Mouse (Mus musculus): ENCODE data around the gene Msantd2. TPM values are rescaled to one million over a fixed set of nuclear protein-coding genes. Genes with fewer than 3 reads are reported as not detected.

The Msantd2 gene
- total RNA-seq (2014; fragmentation: Nextera tagmentation) (15.0 and 36.3 TPM in 2 replicates), total RNA-seq (2017) (17.1 and 21.6 TPM in 2 replicates)

DNA sequence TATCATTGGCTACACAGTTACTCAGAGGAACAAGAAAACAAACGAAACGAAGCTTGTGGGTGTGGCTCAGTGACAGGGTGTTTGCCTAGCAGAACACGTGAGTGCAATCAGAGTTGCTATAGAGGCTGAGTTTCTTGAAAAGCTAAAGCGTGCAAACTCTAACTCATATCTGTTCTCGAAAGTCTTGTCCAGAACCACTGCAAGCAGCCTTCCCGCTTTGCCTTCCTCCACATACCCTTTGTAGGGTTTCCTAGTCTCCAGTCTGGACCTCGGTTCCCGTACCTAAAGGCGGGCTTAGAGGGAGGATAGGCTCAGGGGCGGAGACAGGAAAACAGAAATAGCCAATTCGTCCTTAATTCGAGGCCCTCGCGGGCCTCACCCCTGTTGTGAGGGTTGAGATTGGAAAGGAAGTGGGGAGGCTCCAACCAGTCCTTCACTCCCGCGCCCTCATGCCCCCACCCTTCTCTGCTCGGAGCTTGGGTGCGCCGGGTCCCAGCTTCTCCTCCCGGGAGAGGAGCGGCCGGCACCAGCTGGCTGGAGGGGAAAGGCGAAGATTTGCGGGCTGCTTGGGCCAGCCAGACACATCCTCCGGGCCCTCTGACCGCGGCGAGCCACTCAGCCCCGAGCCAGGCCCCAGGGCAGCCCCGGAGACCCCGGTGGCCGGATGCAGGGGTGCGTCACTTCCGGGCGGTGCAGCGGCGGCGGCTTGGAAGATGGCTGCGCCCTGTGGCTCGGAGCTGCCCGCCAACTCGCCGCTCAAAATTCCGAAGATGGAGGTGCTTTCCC lies at the start of gene Msantd2:
TSS of gene Msantd2 (plus strand) at position 709 of the 786 bp plus-strand sequence.
- peak; percentile 89 for ATAC-seq (replicated peaks; ENCODE audit: low FRiP score, low TSS enrichment, poor library complexity, severe bottlenecking)

DNA sequence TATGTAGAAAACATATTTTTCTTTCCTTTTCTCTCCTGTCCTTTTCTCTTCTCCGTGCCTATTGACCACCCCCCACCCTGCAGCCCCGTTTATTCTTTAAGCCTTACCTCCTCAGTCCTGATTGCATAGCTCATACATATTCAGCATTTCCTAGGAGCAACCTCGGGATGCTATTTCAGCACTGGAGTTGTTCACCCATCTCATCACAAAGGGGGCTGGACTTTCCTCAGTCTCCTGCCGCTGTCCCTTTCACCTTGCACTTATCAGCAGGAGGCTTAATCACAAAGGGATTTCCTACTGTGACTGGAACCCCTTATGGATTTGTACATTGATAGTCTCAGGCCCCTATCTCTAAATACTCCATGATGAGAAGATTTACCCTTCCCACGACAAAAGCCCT lies 36.7 kb upstream of the Msantd2 start:
- no peak for ATAC-seq (replicated peaks; ENCODE audit: low FRiP score, low TSS enrichment, poor library complexity, severe bottlenecking)

DNA sequence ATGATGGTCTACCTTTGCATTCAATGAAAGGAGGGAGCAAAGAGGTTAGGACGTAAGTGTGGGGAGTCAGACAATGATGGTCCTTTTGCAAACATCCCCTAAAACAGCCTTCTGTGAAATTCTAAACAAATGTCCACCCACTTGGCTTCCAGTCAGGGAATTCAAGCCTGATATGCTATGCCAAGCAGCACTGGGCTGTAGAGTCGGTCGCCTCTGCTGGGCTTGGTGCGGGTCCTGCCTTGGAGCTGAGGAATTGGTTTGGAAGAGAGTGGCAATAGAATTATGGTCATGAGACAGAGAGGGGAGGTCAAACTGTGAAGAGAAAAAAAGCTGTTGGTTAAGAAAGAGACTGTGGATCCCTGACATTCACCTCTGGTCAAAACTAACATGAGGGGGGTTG lies 35.8 kb upstream of the Msantd2 start:
- ATAC-seq (replicated peaks; ENCODE audit: low FRiP score, low TSS enrichment, poor library complexity, severe bottlenecking), result no peak

GRCm38 (mm10) chr9:37454011-37454492 lies 35.1 kb upstream of the Msantd2 start:
- no peak for ATAC-seq (replicated peaks; ENCODE audit: low FRiP score, low TSS enrichment, poor library complexity, severe bottlenecking)

DNA sequence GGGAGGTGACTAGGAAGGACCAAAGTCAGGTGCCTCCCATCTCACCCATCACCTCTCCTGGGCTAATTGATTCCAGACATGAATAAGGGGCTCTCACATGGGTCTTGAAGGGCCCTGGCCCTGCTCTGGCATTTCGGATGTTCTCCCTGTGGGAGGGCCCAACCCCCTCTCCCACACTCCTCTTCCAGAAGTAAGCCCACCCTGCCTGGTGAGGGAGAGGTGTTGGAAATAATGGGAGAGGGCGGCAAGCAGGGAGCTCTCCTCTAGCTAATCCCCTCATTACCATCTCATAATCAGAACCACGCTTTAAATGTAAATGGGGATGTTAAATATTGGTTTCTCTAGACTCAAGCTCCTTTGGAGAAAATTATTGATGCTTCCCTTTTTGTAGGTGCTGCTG lies 34.1 kb upstream of the Msantd2 start:
- no peak for ATAC-seq (replicated peaks; ENCODE audit: low FRiP score, low TSS enrichment, poor library complexity, severe bottlenecking)

- ATAC-seq (replicated peaks; ENCODE audit: low FRiP score, low TSS enrichment, poor library complexity, severe bottlenecking), result no peak
Observed at GRCm38 (mm10) chr9:37455868-37456267, 33.3 kb upstream of the Msantd2 start.

GRCm38 (mm10) chr9:37456481-37456910 lies 32.6 kb upstream of the Msantd2 start:
- ATAC-seq (replicated peaks; ENCODE audit: low FRiP score, low TSS enrichment, poor library complexity, severe bottlenecking), result 0 out of 2 replicates have a peak, but pooled peaks have one; percentile 29

DNA sequence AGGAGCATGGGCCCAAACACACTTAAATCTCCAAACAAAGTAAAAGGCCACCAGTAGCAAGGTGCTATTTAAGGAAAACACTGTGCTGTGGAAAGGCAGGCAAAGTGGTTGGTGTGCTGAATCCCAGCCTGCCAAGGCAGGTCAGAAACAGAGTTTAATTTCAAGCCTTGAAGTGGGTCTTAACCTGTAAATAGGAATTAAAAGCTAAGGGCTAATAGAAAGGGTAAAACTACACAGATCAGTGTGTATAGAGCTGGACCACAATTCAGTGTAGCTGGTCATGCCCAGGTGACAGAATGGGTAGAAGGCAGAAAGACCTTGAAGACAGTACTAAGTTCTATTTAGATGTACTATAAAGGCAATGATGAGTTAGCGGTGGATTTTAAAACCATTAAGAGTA lies 32.0 kb upstream of the Msantd2 start:
- no peak for ATAC-seq (replicated peaks; ENCODE audit: low FRiP score, low TSS enrichment, poor library complexity, severe bottlenecking)

DNA sequence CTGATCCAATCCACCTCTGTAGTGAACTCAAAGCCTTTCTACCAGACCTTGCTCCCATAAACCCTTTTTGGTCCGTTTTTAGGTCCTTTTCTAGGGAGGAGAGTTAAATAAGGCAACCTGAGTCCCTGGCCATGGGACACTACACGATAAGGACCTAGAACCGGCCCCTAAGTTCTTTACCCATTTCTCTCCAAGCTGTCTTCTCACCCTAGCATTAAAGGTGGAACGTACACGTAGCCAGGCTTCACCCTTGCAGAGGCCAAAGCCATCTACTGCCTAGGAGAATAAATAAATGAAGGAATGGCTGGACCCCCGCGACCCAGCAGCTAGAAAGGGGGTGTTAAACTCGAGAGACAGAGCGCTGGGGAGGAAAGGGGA lies 29.5 kb upstream of the Msantd2 start:
- ATAC-seq (replicated peaks; ENCODE audit: low FRiP score, low TSS enrichment, poor library complexity, severe bottlenecking), result no peak

- 0 out of 2 replicates have a peak, but pooled peaks have one; percentile 19 for ATAC-seq (replicated peaks; ENCODE audit: low FRiP score, low TSS enrichment, poor library complexity, severe bottlenecking)
Observed at GRCm38 (mm10) chr9:37460043-37460960, 28.8 kb upstream of the Msantd2 start.

GRCm38 (mm10) chr9:37460961-37461340 lies 28.2 kb upstream of the Msantd2 start:
- no peak for ATAC-seq (replicated peaks; ENCODE audit: low FRiP score, low TSS enrichment, poor library complexity, severe bottlenecking)

GRCm38 (mm10) chr9:37461571-37461970 lies 27.5 kb upstream of the Msantd2 start:
- no peak for ATAC-seq (replicated peaks; ENCODE audit: low FRiP score, low TSS enrichment, poor library complexity, severe bottlenecking)

DNA sequence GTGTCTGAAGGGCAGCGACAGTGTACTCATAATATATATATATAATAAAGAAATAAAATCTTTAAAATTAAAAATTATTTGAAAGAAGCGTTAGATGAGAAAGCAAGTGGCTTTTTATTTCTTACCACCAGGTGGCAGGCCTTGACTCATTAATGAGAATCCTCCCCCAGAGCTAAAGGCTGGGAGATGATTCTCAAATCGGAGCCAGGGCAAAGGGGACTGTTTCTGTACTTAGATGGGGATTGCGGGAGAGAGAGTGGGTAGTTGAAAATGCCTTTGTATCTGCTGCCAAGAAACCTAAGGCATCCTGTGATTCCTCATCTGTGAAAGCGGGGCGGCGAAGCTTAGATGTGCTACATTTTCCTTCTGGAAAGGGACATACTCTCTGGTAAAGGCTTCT lies 26.4 kb upstream of the Msantd2 start:
- ATAC-seq (replicated peaks; ENCODE audit: low FRiP score, low TSS enrichment, poor library complexity, severe bottlenecking), result peak; percentile 56; the same call in 1 of the 2 replicates

- no peak for ATAC-seq (replicated peaks; ENCODE audit: low FRiP score, low TSS enrichment, poor library complexity, severe bottlenecking)
Observed at GRCm38 (mm10) chr9:37473611-37474125, 15.5 kb upstream of the Msantd2 start.

- no peak for ATAC-seq (replicated peaks; ENCODE audit: low FRiP score, low TSS enrichment, poor library complexity, severe bottlenecking)
Observed at GRCm38 (mm10) chr9:37474923-37475322, 14.2 kb upstream of the Msantd2 start.

DNA sequence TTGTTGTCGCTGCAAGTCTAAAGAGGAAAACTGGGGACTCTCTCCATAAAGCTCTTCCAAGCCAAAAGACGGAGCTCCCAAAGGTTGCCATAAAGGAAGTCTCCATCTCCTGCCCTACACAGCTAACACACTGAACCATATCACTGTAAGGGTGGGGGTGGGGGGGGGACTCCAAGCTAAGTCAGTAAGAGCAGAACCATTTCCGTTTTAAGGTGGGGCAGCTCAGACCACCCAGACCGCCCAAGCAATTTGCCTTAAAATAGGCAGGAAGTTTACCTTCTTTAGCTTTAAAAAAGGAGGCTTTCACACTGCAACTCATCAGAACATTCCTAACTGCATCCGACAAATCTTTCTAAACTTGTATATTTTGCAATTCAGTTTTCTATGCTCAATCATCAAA lies 4.0 kb upstream of the Msantd2 start:
- no peak for ATAC-seq (replicated peaks; ENCODE audit: low FRiP score, low TSS enrichment, poor library complexity, severe bottlenecking)

DNA sequence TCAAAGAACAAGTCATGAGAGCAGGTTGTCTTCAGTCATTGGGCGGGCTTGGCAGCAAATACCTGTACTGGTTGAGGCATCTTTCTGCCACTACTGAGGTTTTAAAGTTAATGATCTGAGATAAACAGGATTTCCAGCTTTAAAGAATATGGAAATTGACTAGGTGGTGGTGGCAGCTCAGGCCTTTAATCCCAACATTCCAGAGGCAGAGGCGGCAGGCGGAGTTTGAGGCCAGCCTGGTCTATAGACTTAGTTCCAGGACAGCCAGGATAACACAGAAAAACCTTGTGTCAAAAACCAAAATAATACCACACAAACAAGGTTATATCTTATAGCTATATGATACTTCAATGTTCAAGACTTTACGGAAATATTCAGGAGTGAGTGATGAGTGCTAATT lies 1.1 kb upstream of the Msantd2 start:
- ATAC-seq (replicated peaks; ENCODE audit: low FRiP score, low TSS enrichment, poor library complexity, severe bottlenecking), result no peak

GRCm38 (mm10) chr9:37489446-37490120 lies 464 bp downstream of the Msantd2 start:
- ATAC-seq (replicated peaks; ENCODE audit: low FRiP score, low TSS enrichment, poor library complexity, severe bottlenecking), result peak; percentile 53

DNA sequence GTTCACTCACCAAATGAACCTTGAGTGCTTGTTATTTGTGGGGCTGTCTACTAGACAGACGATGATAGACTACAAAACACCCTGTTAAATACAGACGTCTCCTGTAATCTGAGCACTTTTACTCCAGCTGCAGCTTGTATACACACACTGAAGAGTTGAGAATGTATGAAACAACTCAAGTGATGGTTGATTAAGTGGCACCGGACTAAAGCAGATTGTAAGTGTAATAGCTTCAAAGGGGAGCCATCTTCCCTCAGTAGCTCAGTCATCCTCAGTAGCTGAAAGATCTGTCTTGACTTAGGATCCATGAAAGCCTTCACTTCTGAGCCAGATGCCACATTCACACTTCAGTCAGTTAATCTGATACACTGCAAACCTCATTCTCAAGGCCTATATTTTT lies 6.6 kb downstream of the Msantd2 start:
- ATAC-seq (replicated peaks; ENCODE audit: low FRiP score, low TSS enrichment, poor library complexity, severe bottlenecking), result no peak
